Mouse (Mus musculus) heart, adult 11 months (tissue): ENCODE measurements at regions not wholly inside any gene's neighbourhood (a gene's known extent, or its start where the extent isn't known, plus 50 kb on each side); places are given as distances from the start of the nearest gene placed in this dataset.
"Not testable (repeated sequence)": the region's sequence is repeated elsewhere in the genome, so short reads cannot be mapped to it uniquely, and the experiment has no call there.

ENCODE experiments used
- DNase-seq: peaks from one replicate; pipeline ENCODE4 v3.0.0; 2022

DNA sequence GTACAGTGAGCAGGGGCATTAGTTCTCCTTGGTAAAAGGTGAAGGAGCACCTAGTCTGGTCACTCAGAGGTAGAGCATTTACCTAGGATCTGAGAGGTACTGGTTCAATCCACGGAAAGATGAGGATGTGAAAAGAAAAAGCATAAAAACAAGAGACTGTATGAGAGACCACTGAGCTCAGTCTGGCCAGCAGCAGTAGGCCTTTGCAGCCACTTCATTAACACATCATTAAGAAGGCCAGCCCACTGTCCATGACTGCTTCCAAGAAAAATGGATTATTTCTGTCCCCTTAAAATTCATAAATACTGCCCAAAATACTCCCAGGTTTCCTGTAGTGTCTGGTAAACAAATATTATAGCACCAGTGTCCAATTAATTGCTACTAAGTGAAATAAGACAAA is 499.3 kb upstream of the 4930578C19Rik start:
- no peak for DNase-seq

DNA sequence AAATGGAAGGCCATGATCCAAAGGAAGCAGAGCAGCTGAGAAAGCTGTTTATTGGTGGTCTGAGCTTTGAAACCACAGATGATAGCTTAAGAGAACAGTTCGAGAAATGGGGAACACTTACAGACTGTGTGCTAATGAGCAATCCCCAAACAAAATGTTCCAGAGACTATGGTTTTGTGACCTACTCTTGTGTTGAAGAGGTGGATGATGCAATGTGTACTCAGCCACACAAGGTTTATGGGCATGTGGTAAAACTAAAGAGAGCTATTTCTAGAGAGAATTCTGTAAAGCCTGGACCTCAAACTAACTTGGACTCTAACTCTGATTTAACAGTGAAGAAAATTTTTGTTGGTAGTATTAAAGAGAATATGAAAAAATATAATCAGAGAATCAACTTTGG is 481.4 kb upstream of the 4930578C19Rik start:
- DNase-seq: no peak

GRCm38 (mm10) chrX:18933340-18933739 is 472.1 kb upstream of the 4930578C19Rik start:
- no peak for DNase-seq

DNA sequence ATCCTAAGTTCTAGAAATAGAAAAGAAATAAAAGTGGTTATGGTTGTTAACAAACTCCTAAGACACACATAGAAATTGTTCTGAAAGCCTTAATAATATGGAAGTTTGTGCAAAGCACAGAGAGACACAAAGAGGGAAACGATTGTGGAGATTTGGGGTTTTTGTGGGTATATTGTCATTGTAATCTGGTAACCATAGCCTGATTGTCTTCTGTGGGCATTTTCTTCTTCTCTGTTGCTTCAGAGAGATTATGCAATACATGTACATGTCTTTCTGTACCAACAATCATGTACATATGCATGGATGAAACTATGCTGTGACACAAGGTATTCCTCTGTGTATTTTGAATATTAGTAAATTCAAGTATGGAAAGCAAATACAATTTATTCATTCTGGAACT is 461.9 kb upstream of the 4930578C19Rik start:
- DNase-seq: no peak

- no peak for DNase-seq
Measured at GRCm38 (mm10) chrX:18921366-18922092, 460.3 kb upstream of the 4930578C19Rik start.

- no peak for DNase-seq
Measured at GRCm38 (mm10) chrX:18882784-18883171, 421.6 kb upstream of the 4930578C19Rik start.

- DNase-seq: peak; percentile 82
Measured at GRCm38 (mm10) chrX:18882088-18882783, 421.0 kb upstream of the 4930578C19Rik start.

GRCm38 (mm10) chrX:18875734-18876133 is 414.5 kb upstream of the 4930578C19Rik start:
- no peak for DNase-seq

- DNase-seq: peak; percentile 89
Measured at GRCm38 (mm10) chrX:18874051-18874450, 412.9 kb upstream of the 4930578C19Rik start.

DNA sequence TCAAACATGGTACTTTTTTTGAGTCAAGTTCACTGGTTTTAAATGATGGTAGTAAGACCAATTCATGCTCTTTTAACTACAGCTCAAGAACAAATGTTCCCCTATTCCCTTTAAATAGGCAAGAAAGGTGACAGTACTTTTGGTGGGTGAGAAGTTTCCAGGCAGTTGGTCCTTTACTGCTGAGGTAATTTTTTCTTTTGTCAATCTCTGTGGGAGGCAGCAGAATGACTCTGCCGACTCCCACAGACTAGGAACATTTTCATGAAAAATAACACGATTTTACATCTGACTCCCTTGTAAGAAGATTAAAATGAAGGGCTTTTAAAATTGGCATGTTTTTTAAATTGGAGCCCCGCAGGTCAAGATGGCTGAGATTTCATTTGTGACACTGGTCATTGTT is 377.5 kb upstream of the 4930578C19Rik start:
- DNase-seq: no peak

- not testable (repeated sequence) for DNase-seq
Measured at GRCm38 (mm10) chrX:18824971-18825370, 363.8 kb upstream of the 4930578C19Rik start.

- DNase-seq: no peak
Measured at GRCm38 (mm10) chrX:18814441-18814973, 353.3 kb upstream of the 4930578C19Rik start.
